ENCODE assay signal across 9 mouse cellular contexts in the genomic region with DNA sequence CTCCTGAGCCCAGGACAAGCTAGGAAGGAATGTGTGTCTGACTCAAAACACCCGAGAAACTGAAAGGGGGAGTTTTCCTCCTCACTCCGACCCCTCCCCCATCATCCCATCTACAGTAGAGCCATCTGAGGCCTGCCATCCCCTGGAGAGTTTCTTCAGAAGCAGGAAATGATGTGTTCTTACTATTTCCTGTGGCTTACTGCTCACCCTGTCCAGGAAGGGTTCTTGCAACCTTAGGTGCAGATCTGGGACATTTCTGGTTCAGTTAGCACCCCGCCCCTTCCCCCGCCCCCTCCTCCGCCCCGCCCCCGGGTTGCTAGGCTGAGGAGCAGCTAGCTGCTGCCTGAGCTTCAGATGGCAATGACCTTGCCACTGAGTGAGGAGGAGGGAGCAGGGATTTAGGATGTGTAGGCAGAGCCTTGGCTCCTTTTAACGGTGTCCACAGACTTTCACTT. TPM values are rescaled to one million over a fixed set of nuclear protein-coding genes. Genes with fewer than 3 reads are reported as not detected.
A peak's percentile ranks its signal among the peaks of the same experiment; 100 is the strongest.
DNase-seq lines count a peak whose midpoint lies in the region; ATAC-seq and TF ChIP-seq lines count a peak whose summit lies in the region.
"Had no signal": no experiment of that assay in that cellular context is flagged by ENCODE, and none has a peak within 500 bp of the region (broad histone marks: within the 10 kb centered on the region; RNA-seq: fewer than 3 reads in every experiment).

No protein-coding gene starts in this region.

- H3K27me3 ChIP-seq in C2C12 (ENCODE audit: control insufficient read depth, insufficient read depth, insufficient read length), result no peaks in the 10 kb centered on the region
- no peaks in the 10 kb centered on the region for H3K27me3 ChIP-seq in forebrain, embryonic 13.5 days
- H3K27me3 ChIP-seq in lung, postnatal 0 days (replicated peaks; ENCODE audit: insufficient read depth, low read length), result no peaks in the 10 kb centered on the region
- H3K27me3 ChIP-seq in small intestine, adult 2 months (ENCODE audit: control insufficient read depth, insufficient read depth, low read length), result no peaks in the 10 kb centered on the region

- 0 out of 2 replicates have a peak overlapping the region, but pooled peaks have one; percentile 40 for H3K27ac ChIP-seq in forebrain, embryonic 13.5 days
- peak overlapping the region; percentile 69 for H3K27ac ChIP-seq in lung, postnatal 0 days (ENCODE audit: low read length)
- H3K27ac ChIP-seq in small intestine, adult 2 months (ENCODE audit: insufficient read depth, low read depth, low read length), result peak overlapping the region; percentile 23; the same call in 1 of the 2 replicates

- peaks cover 38% of the 10 kb centered on the region for H3K79me2 ChIP-seq in C2C12 (ENCODE audit: control insufficient read depth, insufficient read depth)

- peaks cover 27% of the 10 kb centered on the region for H3K4me1 ChIP-seq in forebrain, embryonic 13.5 days
- H3K4me1 ChIP-seq in lung, postnatal 0 days (ENCODE audit: insufficient read depth, low read depth, low read length), result peaks cover 5% of the 10 kb centered on the region; the same call in 1 of the 2 replicates
- peaks cover 12% of the 10 kb centered on the region; the same call in 1 of the 2 replicates for H3K4me1 ChIP-seq in small intestine, adult 2 months (ENCODE audit: control insufficient read depth, insufficient read depth, insufficient read length, low read length)

- DNase-seq in R1 (ENCODE audit: low read depth, low spot score), result peak; percentile 89
- peak; percentile 38 for DNase-seq in kidney, adult 11 months
- DNase-seq in lung, postnatal 0 days (ENCODE audit: low spot score), result peak; percentile 91
- no peak for DNase-seq in cerebellum, postnatal 25 days
- no peak for DNase-seq in layer of hippocampus, adult 8-10 months (ENCODE audit: low spot score in 2 of 2)

- H3ac ChIP-seq in C2C12 (ENCODE audit: control insufficient read depth, insufficient read length, low read depth), result peak overlapping the region; percentile 1

- H3K9me3 ChIP-seq in forebrain, embryonic 13.5 days (replicated peaks), result no peaks in the 10 kb centered on the region
- no peaks in the 10 kb centered on the region for H3K9me3 ChIP-seq in lung, postnatal 0 days (ENCODE audit: low read length)

- peaks cover 8% of the 10 kb centered on the region for H3K79me3 ChIP-seq in C2C12 (ENCODE audit: low read depth)

- H3K4me2 ChIP-seq in forebrain, embryonic 13.5 days, result no peak overlapping the region
- H3K4me2 ChIP-seq in lung, postnatal 0 days (replicated peaks; ENCODE audit: low read depth, low read length), result no peak overlapping the region

- 2% methylated on average over 8 of the region's 8 CpGs for WGBS in forebrain, embryonic 13.5 days
- 0% methylated on average over 5 of the region's 8 CpGs for WGBS in lung, postnatal 0 days
- 17% methylated on average over 8 of the region's 8 CpGs for WGBS in small intestine, adult 2 months

- H3K9ac ChIP-seq in forebrain, embryonic 13.5 days, result no peak overlapping the region
- no peak overlapping the region for H3K9ac ChIP-seq in lung, postnatal 0 days (replicated peaks; ENCODE audit: low read depth)

- no peak for TF ChIP-seq CTCF in C2C12 (IDR thresholded peaks at IDR 0.05; ENCODE audit: control insufficient read depth, insufficient read depth, insufficient read length)
- no peak; the same call in 1 of the 2 replicates for TF ChIP-seq CTCF in lung, postnatal 0 days (IDR thresholded peaks at IDR 0.05)
- no peak for TF ChIP-seq CTCF in small intestine, adult 2 months (IDR thresholded peaks at IDR 0.05; ENCODE audit: extremely low read depth, insufficient read length, insufficient replicate concordance, low read depth, low read length)

- H3K36me3 ChIP-seq in C2C12 (ENCODE audit: control insufficient read depth, insufficient read depth), result peaks cover 30% of the 10 kb centered on the region
- peaks cover 6% of the 10 kb centered on the region; the same call in 1 of the 2 replicates for H3K36me3 ChIP-seq in forebrain, embryonic 13.5 days (ENCODE audit: poor library complexity, severe bottlenecking)
- no peaks in the 10 kb centered on the region for H3K36me3 ChIP-seq in lung, postnatal 0 days (ENCODE audit: insufficient read depth, low read length)
- peaks cover 1% of the 10 kb centered on the region; the same call in 1 of the 2 replicates for H3K36me3 ChIP-seq in small intestine, adult 2 months (ENCODE audit: control insufficient read depth, insufficient read depth, low read length)

- no peak overlapping the region for H3K4me3 ChIP-seq in C2C12 (ENCODE audit: insufficient read depth, poor library complexity, severe bottlenecking)
- H3K4me3 ChIP-seq in forebrain, embryonic 13.5 days, result no peak overlapping the region
- no peak overlapping the region for H3K4me3 ChIP-seq in lung, postnatal 0 days (ENCODE audit: low read depth, low read length)
- no peak overlapping the region for H3K4me3 ChIP-seq in small intestine, adult 2 months (ENCODE audit: low read depth, low read length)

- no peak for ATAC-seq in forebrain, embryonic 13.5 days
- ATAC-seq in lung, postnatal 0 days, result peak; percentile 85

- peak; percentile 74 for TF ChIP-seq EP300 in lung, postnatal 0 days (IDR thresholded peaks at IDR 0.05)

- no peak for TF ChIP-seq POLR2A in small intestine, adult 2 months (IDR thresholded peaks at IDR 0.05; ENCODE audit: low read depth, low read length)

TF ChIP-seq in C2C12, 6 proteins besides CTCF, POLR2A, EP300 and RAD21:
- TF ChIP-seq CEBPB (IDR thresholded peaks at IDR 0.05; ENCODE audit: low read depth) (no peak), FOSL1 (IDR thresholded peaks at IDR 0.05; ENCODE audit: insufficient read depth, low read length, poor library complexity, severe bottlenecking) (no peak), MAX (IDR thresholded peaks at IDR 0.05) (no peak), USF1 (IDR thresholded peaks at IDR 0.05; ENCODE audit: low read depth) (no peak), MYOD1 (IDR thresholded peaks at IDR 0.05; ENCODE audit: control insufficient read depth, insufficient read length, low read depth) (no peak)

RNA-seq across cellular contexts. Expression of a gene that starts 11.1 kb away (rescaled TPM):
- polyA plus RNA-seq in C2C12 (2012; fragmentation: generic; extraction: Trizol), result 0.04 TPM
- not detected in 2 replicates for polyA plus RNA-seq in forebrain, embryonic 13.5 days (2015; fragmentation: Nextera tagmentation; extraction: Ambion mirVana)
- polyA plus RNA-seq in lung, postnatal 0 days (2015; fragmentation: Nextera tagmentation; extraction: Ambion mirVana), result not detected in 2 replicates
- polyA plus RNA-seq in small intestine, adult 2 months (2012; rRNA removed), result not detected in 2 replicates
- total RNA-seq in layer of hippocampus, adult 8-10 months (2022), result not detected
- total RNA-seq: left cerebral cortex, postnatal 10 days had no signal

RNA-seq across cellular contexts. Expression of a gene that starts 15.0 kb away (rescaled TPM):
- 101 TPM for polyA plus RNA-seq in C2C12 (2012; fragmentation: generic; extraction: Trizol)
- 37.1 and 38.7 TPM in 2 replicates for polyA plus RNA-seq in forebrain, embryonic 13.5 days (2015; fragmentation: Nextera tagmentation; extraction: Ambion mirVana)
- polyA plus RNA-seq in lung, postnatal 0 days (2015; fragmentation: Nextera tagmentation; extraction: Ambion mirVana), result 37.9 and 41.4 TPM in 2 replicates
- polyA plus RNA-seq in small intestine, adult 2 months (2012; rRNA removed), result 3.2 and 9.7 TPM in 2 replicates
- total RNA-seq in layer of hippocampus, adult 8-10 months (2022), result 1 to 10 TPM; 2.1 to 5.8 (median 4.5) TPM

RNA-seq across cellular contexts. Expression of a gene that starts 32.1 kb away (rescaled TPM):
- polyA plus RNA-seq in C2C12 (2012; fragmentation: generic; extraction: Trizol), result 470 TPM
- 249 and 262 TPM in 2 replicates for polyA plus RNA-seq in forebrain, embryonic 13.5 days (2015; fragmentation: Nextera tagmentation; extraction: Ambion mirVana)
- polyA plus RNA-seq in lung, postnatal 0 days (2015; fragmentation: Nextera tagmentation; extraction: Ambion mirVana), result 209 and 221 TPM in 2 replicates
- 119 and 280 TPM in 2 replicates for polyA plus RNA-seq in small intestine, adult 2 months (2012; rRNA removed)
- 100 to 1,000 TPM; 264 to 296 (median 284) TPM for total RNA-seq in layer of hippocampus, adult 8-10 months (2022)

Comparison
In these comparisons a context has a peak if more than half of its experiments do, and no peak if none do; other contexts are left out.
1. DNase-seq: peak in R1 (single experiment), kidney, adult 11 months (single experiment) and lung, postnatal 0 days (single experiment); none in cerebellum, postnatal 25 days (0 of 2) and layer of hippocampus, adult 8-10 months (0 of 2).
2. Peak in every context shown above with its lines, with median percentiles within 50 percentile points of each other: H3K27ac ChIP-seq.